Mouse (Mus musculus): ENCODE results near the gene Col4a4. TPM values are rescaled to one million over a fixed set of nuclear protein-coding genes. Genes with fewer than 3 reads are reported as not detected.

Col4a4 gene
- total RNA-seq, 2 experiments from 2014 or later: 0.62 to 1.0 TPM

DNA sequence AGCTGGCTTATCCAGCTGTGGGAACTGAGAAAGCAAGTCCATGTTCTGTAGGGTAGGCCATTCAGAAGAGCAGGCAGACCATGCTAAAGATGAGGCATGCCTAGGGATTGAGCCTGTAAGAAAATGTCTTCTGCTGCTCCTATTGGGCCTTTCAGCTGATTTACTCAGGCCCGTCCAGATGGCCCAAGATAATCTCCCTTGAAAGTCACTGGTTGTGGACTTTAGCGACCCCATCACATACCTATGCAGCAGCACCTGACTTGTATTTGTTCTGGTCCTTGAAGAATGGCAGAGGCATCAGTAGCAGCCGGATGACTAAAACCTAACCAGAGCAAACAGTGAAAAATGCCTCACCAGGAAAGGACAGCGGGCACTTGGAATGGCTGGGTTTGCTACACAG is 171.0 kb downstream of the Col4a4 start:
- DNase-seq (ENCODE audit: low spot score in 2 of 2): no peak

DNA sequence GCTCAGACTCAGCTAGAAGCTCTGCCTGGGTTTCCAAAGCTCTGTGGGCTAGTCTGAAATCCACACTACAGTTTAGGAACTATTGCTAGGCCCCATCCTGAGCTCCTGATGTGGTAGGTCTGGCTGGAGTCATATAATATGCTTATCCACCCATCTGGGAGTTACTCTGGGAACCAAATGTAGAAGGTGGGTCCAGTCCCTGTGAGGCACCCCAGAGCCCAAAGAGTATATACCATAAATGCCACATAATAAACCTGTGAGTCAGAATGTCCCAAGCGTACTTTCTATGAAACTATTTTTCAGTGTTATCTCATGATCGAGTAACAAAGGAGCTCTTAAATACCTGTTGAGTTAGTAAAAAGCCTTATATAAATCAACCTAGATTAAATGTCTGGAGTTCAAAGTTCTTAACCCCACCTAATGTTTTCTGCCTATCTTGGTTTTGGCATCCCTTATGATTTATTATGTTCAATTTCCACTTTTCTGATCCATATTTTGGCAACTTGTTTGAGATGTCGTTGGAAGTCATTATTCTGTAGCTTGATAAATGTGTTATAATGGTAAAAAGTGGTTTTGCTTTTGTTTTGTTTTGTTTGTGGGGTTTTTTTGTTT is 172.1 kb downstream of the Col4a4 start:
- DNase-seq (ENCODE audit: low spot score in 2 of 2): no peak

DNA sequence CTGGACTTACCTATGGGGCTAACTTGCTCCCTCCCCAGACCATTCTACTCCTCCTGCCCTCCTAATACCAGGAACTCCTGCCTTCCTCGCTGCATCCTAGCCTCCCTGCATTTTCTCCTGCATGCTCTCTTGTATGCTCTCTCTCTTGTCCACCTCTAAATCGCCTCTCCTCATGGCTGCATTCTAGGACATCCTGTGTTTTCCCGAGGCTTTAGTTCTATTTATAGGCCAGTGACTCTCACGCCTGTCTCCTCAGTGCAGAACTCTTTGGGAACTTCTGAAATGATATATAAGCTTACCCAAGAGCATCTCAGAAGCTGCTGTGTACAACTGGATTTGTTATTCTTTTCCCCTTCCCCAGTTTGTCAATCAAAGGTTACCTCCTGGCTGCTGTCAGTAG is 174.6 kb downstream of the Col4a4 start:
- no peak for DNase-seq (ENCODE audit: low spot score in 2 of 2)

DNA sequence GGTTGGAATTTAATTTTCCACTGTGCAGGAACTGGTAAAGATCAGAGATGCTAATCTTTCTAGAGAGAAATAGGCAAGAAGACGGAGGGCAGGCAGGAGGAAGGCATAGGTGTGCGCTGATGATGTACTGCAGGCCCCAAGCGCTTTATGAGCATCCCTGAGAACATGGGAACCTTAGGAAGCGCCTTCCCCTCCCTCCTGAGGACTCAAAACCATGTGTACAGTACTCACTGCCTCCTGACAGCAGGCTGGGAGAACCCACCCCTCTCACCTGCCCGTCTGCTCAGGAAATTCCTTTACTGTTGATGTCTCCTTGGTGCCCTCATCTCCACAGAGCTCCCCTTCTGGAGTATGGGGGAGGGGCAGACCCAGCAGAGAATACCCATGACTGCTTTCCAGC is 175.1 kb downstream of the Col4a4 start:
- DNase-seq (ENCODE audit: low spot score in 2 of 2): no peak

DNA sequence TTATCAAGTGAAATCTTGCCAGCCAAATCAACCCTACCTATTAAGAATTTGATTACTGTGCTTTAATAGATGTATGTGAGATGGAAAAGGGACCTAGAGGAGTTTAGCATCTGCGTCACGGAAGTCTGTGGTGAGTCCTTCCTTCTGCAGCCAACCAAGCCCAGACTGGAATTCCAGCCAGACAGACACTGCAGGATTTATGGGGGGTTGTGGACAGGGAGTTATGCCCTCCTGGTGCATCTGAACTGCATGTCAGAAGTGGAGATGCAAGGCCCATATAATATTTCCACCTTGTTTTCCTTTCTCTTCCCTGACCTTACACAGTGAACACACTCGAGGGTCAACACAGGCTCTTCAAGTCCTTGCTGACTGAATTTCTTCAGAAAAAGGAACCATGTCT is 176.1 kb downstream of the Col4a4 start:
- no peak for DNase-seq (ENCODE audit: low spot score in 2 of 2)

DNA sequence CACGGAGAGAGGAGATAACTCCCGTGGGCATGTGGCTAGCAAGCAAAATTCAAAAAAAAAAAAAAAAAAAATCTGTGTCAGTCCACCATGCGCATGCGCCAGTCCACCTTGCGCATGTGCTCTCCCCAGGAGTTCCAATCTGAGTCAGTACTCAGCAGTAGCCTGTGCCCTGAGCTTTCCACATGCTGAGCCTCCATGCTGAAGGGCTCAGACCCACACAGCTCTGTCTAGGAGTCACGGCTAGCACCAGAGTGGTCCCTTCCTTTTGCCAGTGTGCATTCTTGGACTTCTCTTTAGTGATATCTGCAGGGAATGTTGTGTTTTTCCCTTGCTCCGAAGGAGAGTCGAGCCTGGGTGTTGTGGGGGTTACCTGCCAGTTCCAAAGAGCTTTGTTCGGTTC is 177.4 kb downstream of the Col4a4 start:
- no peak for DNase-seq (ENCODE audit: low spot score in 2 of 2)

DNA sequence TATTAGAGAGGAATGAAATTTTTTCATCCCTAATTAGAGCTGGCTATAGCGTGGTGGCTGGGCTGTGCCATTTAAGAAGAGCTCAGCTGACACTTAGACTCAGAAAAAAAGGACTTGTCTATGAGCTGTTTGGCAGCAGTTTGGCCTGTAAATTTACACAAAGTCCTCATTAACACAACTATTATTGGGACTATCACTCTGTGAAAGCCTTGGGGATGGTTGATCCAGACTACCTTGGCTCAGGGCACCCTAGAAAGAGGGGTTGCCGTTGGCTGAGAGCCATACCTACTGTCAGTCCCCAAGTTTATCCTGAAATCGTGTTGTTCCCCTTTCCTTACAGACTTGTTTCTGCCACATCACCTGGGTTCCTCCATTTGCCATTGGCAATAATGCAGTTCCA is 178.9 kb downstream of the Col4a4 start:
- no peak for DNase-seq (ENCODE audit: low spot score in 2 of 2)

Other genes with a start within 250 kb of the Col4a4 start
- gene Col4a3, start 72 bp upstream of the Col4a4 start, total RNA-seq (2021): under 1 TPM; 0.21 to 0.52 TPM
- 100 to 1,000 TPM; 146 to 158 TPM for gene Mff, start 138.0 kb upstream of the Col4a4 start, total RNA-seq (2021)
- not detected for gene Tm4sf20, start 181.6 kb upstream of the Col4a4 start, total RNA-seq (2021)
- gene Gm47791, start 184.4 kb upstream of the Col4a4 start, total RNA-seq (2021): not detected

All from gastrocnemius, postnatal 4 days (tissue).